Mouse (Mus musculus): ENCODE measurements around the gene B3galt4.

- TF ChIP-seq CTCF (IDR thresholded peaks at IDR 0.05; ENCODE audit: low read depth) (no peak), EP300 (optimal IDR thresholded peaks at IDR 0.05) (no peak)
Measured at GRCm38 (mm10) chr17:33995651-33996050, 44.4 kb upstream of the B3galt4 start.

All from stomach, postnatal 0 days (tissue).